Mouse (Mus musculus) thymus, adult 2 months (tissue): ENCODE data around the gene Kctd6. TPM values are rescaled to one million over a fixed set of nuclear protein-coding genes. Genes with fewer than 3 reads are reported as not detected.

Source experiments
- DNase-seq: peaks from one replicate; pipeline ENCODE4 v3.0.0; 2021
- H3K27ac ChIP-seq: fragments of 200-500 bp; 2 replicates; pipeline ENCODE4 v1.5.1; 2012; ENCODE audit warnings: low read length, control low read depth; ENCODE audit not compliant: control insufficient read depth, insufficient read depth
- H3K27me3 ChIP-seq: fragments of 200-500 bp; 2 replicates; pipeline ENCODE4 v1.6.1; 2012; ENCODE audit warnings: mild to moderate bottlenecking, low read length, moderate library complexity, mixed read lengths; ENCODE audit not compliant: control insufficient read depth, insufficient read depth
- H3K36me3 ChIP-seq: fragments of 200-500 bp; 2 replicates; pipeline ENCODE4 v1.6.1; 2012; ENCODE audit warnings: mild to moderate bottlenecking, low read length, moderate library complexity; ENCODE audit not compliant: control insufficient read depth, insufficient read depth
- H3K4me1 ChIP-seq: fragments of 200-500 bp; replicated peaks from 2 replicates; pipeline ENCODE4 v1.6.1; 2012; ENCODE audit warnings: low read length; ENCODE audit not compliant: control insufficient read depth, insufficient read depth
- H3K4me3 ChIP-seq: fragments of 200-500 bp; 2 replicates; pipeline ENCODE4 v1.5.1; 2012; ENCODE audit warnings: mild to moderate bottlenecking, low read length, control low read depth, moderate library complexity; ENCODE audit not compliant: control insufficient read depth, insufficient read depth
- CTCF ChIP-seq: fragments of 200-500 bp; IDR thresholded peaks from 2 replicates; pipeline ENCODE4 v1.5.1; 2012; ENCODE audit warnings: mild to moderate bottlenecking, control low read depth, low read length, moderate library complexity, borderline replicate concordance; ENCODE audit not compliant: control insufficient read depth, poor library complexity, insufficient read depth; ENCODE audit errors: extremely low read depth
- POLR2A ChIP-seq: fragments of 200-500 bp; IDR thresholded peaks from 2 replicates; pipeline ENCODE4 v1.6.1; 2012; ENCODE audit warnings: mild to moderate bottlenecking, low read length, control low read depth, moderate library complexity; ENCODE audit not compliant: control insufficient read depth, poor library complexity, insufficient read depth; ENCODE audit errors: extremely low read depth
- WGBS: fragments of 180-500 bp; shearing (Covaris S2); methylation state at CpG from one replicate; pipeline ENCODE4 v1.1.7; 2018; 5-methylcytosine and 5-hydroxymethylcytosine counted together
- polyA plus RNA-seq: library from polyadenylated mRNA; depleted of rRNA; stranded (reverse); fragments of >200 nt; gene quantifications from 2 replicates; pipeline ENCODE4 v1.2.3, GENCODE M21; 2012

Kctd6 gene
- polyA plus RNA-seq, 1 experiment = 6.6 TPM

- 87% methylated on average over 7 of the region's 7 CpGs for WGBS
- no peak for DNase-seq
- H3K27me3 ChIP-seq = no peaks in the 10 kb centered on the region
- H3K4me3 ChIP-seq = no peak overlapping the region
- peaks cover 3% of the 10 kb centered on the region for H3K4me1 ChIP-seq
- no peak overlapping the region for H3K27ac ChIP-seq
- TF ChIP-seq CTCF (no peak), POLR2A (no peak)
- no peaks in the 10 kb centered on the region for H3K36me3 ChIP-seq
Observed at GRCm38 (mm10) chr14:8257521-8258334, 43.8 kb downstream of the Kctd6 start.

- H3K27me3 ChIP-seq = no peaks in the 10 kb centered on the region
- H3K27ac ChIP-seq = no peak overlapping the region
- WGBS = 72% methylated on average over 3 of the region's 3 CpGs
- H3K4me3 ChIP-seq = no peak overlapping the region
- H3K36me3 ChIP-seq = no peaks in the 10 kb centered on the region
- DNase-seq = no peak
- TF ChIP-seq CTCF (no peak), POLR2A (no peak)
- H3K4me1 ChIP-seq = peaks cover 3% of the 10 kb centered on the region
Observed at GRCm38 (mm10) chr14:8258335-8258627, 44.3 kb downstream of the Kctd6 start.

GRCm38 (mm10) chr14:8258752-8259151 is 44.8 kb downstream of the Kctd6 start:
- DNase-seq = no peak
- no peak overlapping the region for H3K27ac ChIP-seq
- WGBS = 48% methylated on average over 3 of the region's 3 CpGs
- TF ChIP-seq POLR2A (no peak), CTCF (no peak)
- H3K27me3 ChIP-seq = no peaks in the 10 kb centered on the region
- H3K4me3 ChIP-seq = no peak overlapping the region
- H3K4me1 ChIP-seq = peaks cover 3% of the 10 kb centered on the region
- H3K36me3 ChIP-seq = no peaks in the 10 kb centered on the region

GRCm38 (mm10) chr14:8259166-8259565 is 45.2 kb downstream of the Kctd6 start, which contains the start of gene Acox2:
Acox2 (minus strand) TSS chr14:8259353.
- Histone ChIP-seq H3K36me3 (no peaks in the 10 kb centered on the region), H3K27me3 (no peaks in the 10 kb centered on the region), H3K4me3 (no peak within 1 kb of the TSS), H3K4me1 (peaks cover 3% of the 10 kb centered on the region), H3K27ac (no peak within 1 kb of the TSS)
- 90% methylated on average over 3 of the region's 3 CpGs for WGBS
- no peak for DNase-seq
- no peak for TF ChIP-seq CTCF
- no peak for TF ChIP-seq POLR2A

GRCm38 (mm10) chr14:8260214-8260613 is 46.3 kb downstream of the Kctd6 start:
- no peak overlapping the region for H3K27ac ChIP-seq
- H3K4me1 ChIP-seq = peaks cover under 1% of the 10 kb centered on the region
- no peaks in the 10 kb centered on the region for H3K36me3 ChIP-seq
- DNase-seq = no peak
- H3K4me3 ChIP-seq = no peak overlapping the region
- WGBS = 90% methylated on average over 5 of the region's 5 CpGs
- H3K27me3 ChIP-seq = no peaks in the 10 kb centered on the region
- TF ChIP-seq POLR2A (no peak), CTCF (no peak)

- H3K36me3 ChIP-seq = no peaks in the 10 kb centered on the region
Observed at GRCm38 (mm10) chr14:8262242-8262641, 48.3 kb downstream of the Kctd6 start.

More at GRCm38 (mm10) chr14:8262242-8262641, 48.3 kb downstream of the Kctd6 start:
- H3K4me3 ChIP-seq = no peak overlapping the region
- H3K4me1 ChIP-seq = no peaks in the 10 kb centered on the region
- TF ChIP-seq POLR2A (no peak), CTCF (no peak)
- H3K27me3 ChIP-seq = no peaks in the 10 kb centered on the region
- no peak for DNase-seq
- 91% methylated on average over 1 of the region's 1 CpGs for WGBS
- no peak overlapping the region for H3K27ac ChIP-seq
